Mouse (Mus musculus) liver, postnatal 0 days (tissue): Measurements from ENCODE around the gene Ppp1r3f. TPM values are rescaled to one million over a fixed set of nuclear protein-coding genes. Genes with fewer than 3 reads are reported as not detected.

Source experiments
- ATAC-seq: fragments of 200-750 bp; cut with Nextera tagmentation; 2 replicates; pipeline ENCODE4 v1.8.0; 2017; ENCODE audit warnings: mild to moderate bottlenecking, moderate library complexity
- DNase-seq: peaks from one replicate; pipeline ENCODE4 v3.0.0-alpha.2; 2016
- H3K27ac ChIP-seq: fragments of 300-500 bp; sonication (generic); 2 replicates; pipeline ENCODE4 v1.5.1; 2014; ENCODE audit warnings: antibody characterized with exemption, moderate library complexity, mild to moderate bottlenecking, low read depth
- H3K27me3 ChIP-seq: fragments of 300-500 bp; sonication (generic); 2 replicates; pipeline ENCODE4 v1.6.1; 2014; ENCODE audit warnings: low read length, control low read depth, mixed read lengths; ENCODE audit not compliant: insufficient read depth
- H3K36me3 ChIP-seq: fragments of 300-500 bp; sonication (generic); replicated peaks from 2 replicates; pipeline ENCODE4 v1.6.1; 2014; ENCODE audit warnings: mild to moderate bottlenecking, control low read depth, low read length, moderate library complexity, mixed read lengths; ENCODE audit not compliant: insufficient read depth
- H3K4me1 ChIP-seq: fragments of 300-500 bp; sonication (generic); 2 replicates; pipeline ENCODE4 v1.6.1; 2014; ENCODE audit warnings: antibody characterized with exemption, mild to moderate bottlenecking, control low read depth; ENCODE audit not compliant: insufficient read depth
- H3K4me2 ChIP-seq: fragments of 300-500 bp; sonication (generic); 2 replicates; pipeline ENCODE4 v1.6.1; 2014; ENCODE audit warnings: low read depth, mild to moderate bottlenecking, low read length, moderate library complexity, mixed read lengths
- H3K4me3 ChIP-seq: fragments of 300-500 bp; sonication (generic); 2 replicates; pipeline ENCODE4 v1.5.1; 2014; ENCODE audit warnings: low read depth, low read length
- H3K9ac ChIP-seq: fragments of 300-500 bp; sonication (generic); replicated peaks from 2 replicates; pipeline ENCODE4 v1.6.1; 2014; ENCODE audit warnings: mild to moderate bottlenecking, moderate library complexity
- H3K9me3 ChIP-seq: fragments of 300-500 bp; sonication (generic); 2 replicates; pipeline ENCODE4 v1.6.1; 2016; ENCODE audit warnings: mild to moderate bottlenecking, control low read depth, low read length, mixed read lengths
- CTCF ChIP-seq: sonication (generic); IDR thresholded peaks from 2 replicates; pipeline ENCODE4 v1.5.1; 2016; ENCODE audit warnings: antibody characterized with exemption, low read depth
- EP300 ChIP-seq: IDR thresholded peaks from 2 replicates; pipeline ENCODE4 v1.6.1; 2016; ENCODE audit warnings: antibody characterized with exemption, low read depth, mild to moderate bottlenecking
- WGBS: fragments of 180-500 bp; shearing (Covaris S2); extraction: QIAGEN DNeasy Blood & Tissue Kit; methylation state at CpG from one replicate; pipeline ENCODE4 v1.1.7; 2014; ENCODE audit not compliant: insufficient replicate concordance; 5-methylcytosine and 5-hydroxymethylcytosine counted together
- polyA plus RNA-seq: library from polyadenylated mRNA; unstranded; fragments of >200 nt; fragmentation: Nextera tagmentation; extraction: Ambion mirVana; gene quantifications from 2 replicates; pipeline ENCODE4 v1.2.1, GENCODE M21; 2015

Ppp1r3f gene
- 0.26 and 0.35 TPM in 2 replicates for polyA plus RNA-seq

DNA sequence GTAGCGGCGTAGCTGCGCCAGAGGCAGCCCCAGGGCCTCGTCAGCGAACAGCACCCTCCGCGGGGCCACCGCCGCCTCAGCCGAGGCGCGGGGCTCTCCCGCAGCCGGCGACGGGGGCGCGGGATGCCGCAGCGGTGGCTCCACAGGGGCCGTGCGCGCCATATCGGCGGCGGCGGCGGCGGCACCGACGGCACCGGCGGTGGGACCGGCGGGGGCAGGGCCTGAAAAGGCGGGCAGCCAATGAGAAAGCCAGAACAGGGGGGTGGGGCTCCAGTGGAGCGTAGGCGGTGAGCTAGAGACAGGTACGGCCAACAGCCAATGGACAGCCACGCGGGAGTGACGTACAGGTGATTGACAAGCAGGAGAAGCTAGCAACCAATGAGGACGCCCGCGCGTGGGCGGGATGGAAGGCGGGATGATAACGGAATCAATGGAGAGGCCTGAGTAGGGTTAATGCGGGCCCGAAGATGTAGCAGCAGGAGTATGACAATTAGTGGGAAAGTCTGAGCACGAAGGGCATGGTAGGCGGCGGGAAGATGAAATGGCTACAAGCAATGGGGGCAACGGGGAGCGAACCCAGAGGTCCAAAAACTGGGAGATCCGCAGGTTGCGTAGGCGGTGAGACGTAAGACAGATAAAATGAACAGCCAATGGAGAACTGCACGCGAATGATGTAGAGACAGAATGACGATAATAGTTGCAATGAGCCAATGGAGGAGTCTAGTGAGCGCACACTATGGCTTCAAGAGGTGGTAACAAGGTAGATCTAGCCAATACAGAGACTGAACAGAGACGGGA, at the start of gene Ppp1r3f:
Ppp1r3f (minus strand) TSS at position 197 of the 798 bp plus-strand sequence.
- Histone ChIP-seq H3K4me2 (peak within 1 kb of the TSS; percentile 85), H3K9me3 (no peaks in the 10 kb centered on the region), H3K27ac (peak within 1 kb of the TSS; percentile 85), H3K4me1 (peaks cover 16% of the 10 kb centered on the region), H3K36me3 (no peaks in the 10 kb centered on the region), H3K4me3 (peak within 1 kb of the TSS; percentile 64), H3K9ac (peak within 1 kb of the TSS; percentile 75), H3K27me3 (no peaks in the 10 kb centered on the region)
- peak; percentile 98 for ATAC-seq
- DNase-seq, result peak; percentile 92
- WGBS, result 25% methylated on average over 40 of the region's 65 CpGs
- TF ChIP-seq EP300 (peak; percentile 9; the same call in 1 of the 2 replicates), CTCF (no peak)

DNA sequence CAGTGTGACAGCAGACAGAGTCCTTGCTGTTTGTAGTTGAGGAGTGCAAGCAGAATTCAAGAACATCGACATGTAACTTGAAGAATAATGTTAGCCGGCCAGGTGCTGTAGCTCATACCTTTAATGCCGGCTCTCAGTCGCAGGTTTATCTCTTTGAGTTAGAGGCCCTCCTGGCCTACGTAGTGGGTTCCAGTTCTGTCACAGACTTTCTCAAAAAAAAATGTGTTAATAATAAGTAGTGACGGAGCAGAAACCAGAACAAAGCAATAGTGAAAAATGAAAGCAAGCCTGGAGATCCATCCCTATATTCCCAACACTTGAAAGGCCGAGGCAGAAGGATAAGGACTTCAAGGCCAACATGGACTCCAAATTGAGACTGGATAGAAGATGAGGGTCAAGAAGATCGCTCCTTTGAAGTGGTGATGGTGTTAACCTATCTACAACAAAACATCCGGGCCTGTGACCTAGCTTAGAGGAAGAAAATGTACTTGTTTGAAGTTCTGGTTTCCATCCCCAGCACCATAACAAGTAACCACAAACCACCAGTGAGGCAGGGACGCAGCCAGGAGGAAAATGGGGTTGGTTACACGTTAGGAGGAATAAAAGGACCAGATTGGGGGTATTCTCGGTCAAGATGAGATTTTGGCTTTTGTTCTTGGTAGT, 43.9 kb upstream of the Ppp1r3f start:
- no peak for DNase-seq
- Histone ChIP-seq H3K4me1 (no peaks in the 10 kb centered on the region), H3K27ac (no peak overlapping the region), H3K4me3 (no peak overlapping the region), H3K9ac (no peak overlapping the region), H3K27me3 (no peaks in the 10 kb centered on the region), H3K9me3 (no peaks in the 10 kb centered on the region), H3K36me3 (no peaks in the 10 kb centered on the region), H3K4me2 (no peak overlapping the region)
- no peak for TF ChIP-seq EP300
- no peak for TF ChIP-seq CTCF
- 65% methylated on average over 12 of the region's 12 CpGs for WGBS
- no peak for ATAC-seq

DNA sequence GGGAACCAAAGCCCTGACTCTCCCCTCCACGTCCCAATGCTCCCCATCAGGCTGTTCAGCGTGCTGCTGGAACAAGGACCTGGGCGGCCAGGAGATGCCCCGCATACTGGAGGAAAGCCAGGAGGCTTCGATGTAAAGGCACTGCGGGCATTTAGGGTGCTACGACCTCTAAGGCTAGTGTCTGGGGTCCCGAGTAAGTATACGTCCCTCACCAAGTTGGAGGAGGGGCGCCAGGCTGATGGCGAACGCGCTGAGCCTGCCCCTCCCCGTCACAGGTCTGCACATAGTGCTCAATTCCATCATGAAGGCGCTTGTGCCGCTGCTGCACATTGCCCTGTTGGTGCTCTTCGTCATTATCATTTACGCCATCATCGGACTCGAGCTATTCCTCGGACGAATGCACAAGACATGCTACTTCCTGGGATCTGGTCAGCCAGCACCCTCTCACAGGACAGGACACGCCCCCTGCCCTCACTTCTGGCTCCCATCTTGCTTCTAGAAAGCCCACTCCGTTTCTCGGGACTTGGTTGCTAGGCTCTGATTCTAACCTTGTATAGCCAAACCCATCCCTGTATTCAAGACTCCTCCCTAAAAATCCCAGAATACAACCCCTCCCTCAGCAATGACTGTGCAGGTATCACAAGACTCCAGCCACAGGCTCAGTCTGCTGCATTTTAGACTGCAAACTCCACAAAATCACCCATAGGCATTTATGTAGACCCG, 36.6 kb upstream of the Ppp1r3f start:
- H3K36me3 ChIP-seq, result no peaks in the 10 kb centered on the region
- H3K4me1 ChIP-seq, result no peaks in the 10 kb centered on the region
- 28% methylated on average over 26 of the region's 26 CpGs for WGBS
- no peaks in the 10 kb centered on the region for H3K9me3 ChIP-seq
- ATAC-seq (no peak), DNase-seq (no peak)
- H3K4me2 ChIP-seq, result peak overlapping the region; percentile 40
- H3K27me3 ChIP-seq, result peaks cover 11% of the 10 kb centered on the region; the same call in 1 of the 2 replicates
- H3K4me3 ChIP-seq, result peak overlapping the region; percentile 19; the same call in 1 of the 2 replicates
- no peak for TF ChIP-seq CTCF
- no peak for TF ChIP-seq EP300
- no peak overlapping the region for H3K27ac ChIP-seq
- H3K9ac ChIP-seq, result no peak overlapping the region

DNA sequence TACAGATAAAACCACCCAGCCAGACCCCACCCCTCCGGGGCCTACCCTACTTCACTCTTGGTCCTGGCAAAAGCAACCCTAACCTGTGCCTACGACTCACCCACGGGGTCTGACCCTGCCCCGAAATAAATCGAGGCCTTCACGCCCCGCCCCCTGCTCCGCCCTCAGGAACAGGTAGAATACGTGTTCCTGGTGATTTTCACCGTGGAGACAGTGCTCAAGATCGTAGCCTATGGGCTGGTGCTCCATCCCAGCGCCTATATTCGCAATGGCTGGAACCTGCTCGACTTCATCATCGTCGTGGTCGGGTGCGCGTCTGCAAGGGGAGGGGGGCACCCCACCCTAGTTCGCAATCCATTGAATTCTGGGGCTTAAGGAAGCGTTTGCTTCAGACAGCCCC, 36.0 kb upstream of the Ppp1r3f start:
- 21% methylated on average over 21 of the region's 21 CpGs for WGBS
- Histone ChIP-seq H3K27ac (no peak overlapping the region), H3K9ac (no peak overlapping the region), H3K27me3 (peaks cover 11% of the 10 kb centered on the region; the same call in 1 of the 2 replicates), H3K36me3 (no peaks in the 10 kb centered on the region), H3K4me1 (no peaks in the 10 kb centered on the region), H3K9me3 (no peaks in the 10 kb centered on the region), H3K4me2 (no peak overlapping the region), H3K4me3 (no peak overlapping the region)
- ATAC-seq (no peak), DNase-seq (no peak)
- TF ChIP-seq CTCF, result no peak
- no peak for TF ChIP-seq EP300

DNA sequence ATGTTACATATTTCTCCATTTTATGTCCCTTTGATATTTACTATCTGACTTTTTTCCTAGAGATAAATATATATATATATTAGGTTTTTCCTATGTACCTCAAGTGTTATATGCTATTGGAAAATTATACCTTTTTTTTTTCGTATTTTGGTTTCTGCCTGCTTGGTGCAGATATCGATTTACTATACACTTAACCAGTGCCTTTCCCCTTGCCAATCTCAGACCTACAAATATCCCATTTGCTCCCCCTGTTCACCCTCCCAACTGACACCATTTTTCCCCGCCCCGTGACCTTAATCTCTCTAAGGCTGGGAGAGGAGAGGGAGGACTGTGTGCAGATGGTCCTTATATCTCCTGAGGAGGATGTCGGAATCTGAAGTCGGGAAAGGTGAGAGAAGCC, 32.7 kb upstream of the Ppp1r3f start, which contains the start of gene Cacna1f:
Cacna1f (plus strand) TSS at position 301 of the 400 bp plus-strand sequence.
- H3K9ac ChIP-seq, result no peak within 1 kb of the TSS
- peaks cover 11% of the 10 kb centered on the region; the same call in 1 of the 2 replicates for H3K27me3 ChIP-seq
- no peak for DNase-seq
- H3K4me3 ChIP-seq, result no peak within 1 kb of the TSS
- 73% methylated on average over 6 of the region's 6 CpGs for WGBS
- no peaks in the 10 kb centered on the region for H3K9me3 ChIP-seq
- no peak for ATAC-seq
- TF ChIP-seq EP300 (no peak), CTCF (no peak)
- H3K36me3 ChIP-seq, result 0 out of 2 replicates have a peak, but pooled peaks cover 2% of the 10 kb centered on the region
- H3K27ac ChIP-seq, result no peak within 1 kb of the TSS
- no peaks in the 10 kb centered on the region for H3K4me1 ChIP-seq
- H3K4me2 ChIP-seq, result no peak within 1 kb of the TSS
